Mouse (Mus musculus): ENCODE results near the gene Elf1. TPM values are rescaled to one million over a fixed set of nuclear protein-coding genes. Genes with fewer than 3 reads are reported as not detected.
A peak's percentile ranks its signal among the peaks of the same experiment; 100 is the strongest.
"Not testable (repeated sequence)": the region's sequence is repeated elsewhere in the genome, so short reads cannot be mapped to it uniquely, and the experiment has no call there.

Elf1 gene
- polyA plus RNA-seq, 1 experiment from 2014 or later, result 10.3 TPM

DNA sequence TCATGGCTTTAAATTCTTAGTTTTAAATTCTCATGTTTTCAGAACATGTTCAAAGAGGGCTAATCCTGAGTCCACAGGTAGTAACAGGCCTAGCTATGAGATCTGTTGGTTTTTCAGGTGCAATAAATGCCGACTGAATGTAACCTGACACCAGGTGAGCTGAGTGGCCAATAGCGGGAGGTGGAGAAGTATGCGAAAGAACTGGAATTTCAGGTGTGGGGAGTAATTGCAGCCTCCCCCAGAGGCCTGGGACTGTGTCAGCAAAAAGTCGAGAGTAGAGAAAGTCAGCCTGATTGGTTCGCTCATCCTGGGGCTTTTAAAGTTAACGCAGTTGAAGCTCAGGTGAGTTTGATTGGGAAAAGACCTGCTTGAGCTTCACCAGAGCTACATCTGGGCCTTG is 46.7 kb downstream of the Elf1 start:
- Histone ChIP-seq H3K27me3 (ENCODE audit: insufficient read depth, low read length) (no peaks in the 10 kb centered on the region), H3K36me3 (ENCODE audit: insufficient read depth, low read length) (no peaks in the 10 kb centered on the region), H3K4me3 (ENCODE audit: low read length) (no peak overlapping the region), H3K9me3 (ENCODE audit: low read length) (no peaks in the 10 kb centered on the region), H3K4me1 (ENCODE audit: insufficient read depth, low read length) (0 out of 2 replicates have a peak, but pooled peaks cover 7% of the 10 kb centered on the region), H3K4me2 (replicated peaks; ENCODE audit: low read depth, low read length) (no peak overlapping the region), H3K27ac (ENCODE audit: low read length) (peak overlapping the region; percentile 46; the same call in 1 of the 2 replicates), H3K9ac (replicated peaks; ENCODE audit: low read length) (no peak overlapping the region)
- peak; percentile 96 for ATAC-seq (ENCODE audit: low FRiP score, low TSS enrichment)
- WGBS, result 39% methylated on average over 6 of the region's 6 CpGs

- 76% methylated on average over 10 of the region's 10 CpGs for WGBS
- Histone ChIP-seq H3K9ac (replicated peaks; ENCODE audit: low read length) (no peak overlapping the region), H3K4me3 (ENCODE audit: low read length) (no peak overlapping the region), H3K36me3 (ENCODE audit: insufficient read depth, low read length) (no peaks in the 10 kb centered on the region), H3K9me3 (ENCODE audit: low read length) (no peaks in the 10 kb centered on the region), H3K4me1 (ENCODE audit: insufficient read depth, low read length) (0 out of 2 replicates have a peak, but pooled peaks cover 2% of the 10 kb centered on the region), H3K27me3 (ENCODE audit: insufficient read depth, low read length) (no peaks in the 10 kb centered on the region), H3K4me2 (replicated peaks; ENCODE audit: low read depth, low read length) (no peak overlapping the region), H3K27ac (ENCODE audit: low read length) (no peak overlapping the region)
- ATAC-seq (ENCODE audit: low FRiP score, low TSS enrichment), result no peak
These were observed 48.9 kb downstream of the Elf1 start for GRCm38 (mm10) chr14:79529581-79530554.

DNA sequence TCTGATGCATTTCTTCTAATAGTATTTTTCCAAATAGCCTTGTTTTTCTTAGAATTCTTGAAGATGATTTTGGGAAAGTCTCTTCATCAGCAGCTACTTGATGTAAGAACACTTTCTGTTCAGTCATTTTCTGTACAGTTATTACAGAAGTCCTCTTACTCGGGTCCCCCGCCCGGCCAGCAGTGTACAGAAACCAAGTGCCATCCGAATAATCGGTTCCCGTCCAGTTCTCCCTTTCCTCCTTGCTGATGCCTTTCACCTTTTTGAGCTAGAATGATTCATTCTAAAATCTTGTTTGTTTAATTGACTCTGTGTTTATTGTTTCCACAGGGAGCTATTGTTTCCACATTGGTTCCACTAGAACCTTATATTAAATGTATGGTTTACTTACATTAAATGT is 49.8 kb downstream of the Elf1 start:
- Histone ChIP-seq H3K27ac (ENCODE audit: low read length) (no peak overlapping the region), H3K36me3 (ENCODE audit: insufficient read depth, low read length) (no peaks in the 10 kb centered on the region), H3K4me1 (ENCODE audit: insufficient read depth, low read length) (0 out of 2 replicates have a peak, but pooled peaks cover 2% of the 10 kb centered on the region), H3K4me3 (ENCODE audit: low read length) (no peak overlapping the region), H3K27me3 (ENCODE audit: insufficient read depth, low read length) (no peaks in the 10 kb centered on the region), H3K4me2 (replicated peaks; ENCODE audit: low read depth, low read length) (no peak overlapping the region), H3K9me3 (ENCODE audit: low read length) (no peaks in the 10 kb centered on the region), H3K9ac (replicated peaks; ENCODE audit: low read length) (no peak overlapping the region)
- ATAC-seq (ENCODE audit: low FRiP score, low TSS enrichment), result no peak
- 96% methylated on average over 6 of the region's 6 CpGs for WGBS

GRCm38 (mm10) chr14:79532036-79532776 is 51.2 kb downstream of the Elf1 start:
- H3K9me3 ChIP-seq (ENCODE audit: low read length), result no peaks in the 10 kb centered on the region
- ATAC-seq (ENCODE audit: low FRiP score, low TSS enrichment), result no peak
- H3K27me3 ChIP-seq (ENCODE audit: insufficient read depth, low read length), result no peaks in the 10 kb centered on the region
- H3K4me3 ChIP-seq (ENCODE audit: low read length), result no peak overlapping the region
- WGBS, result 89% methylated on average over 8 of the region's 8 CpGs
- H3K4me1 ChIP-seq (ENCODE audit: insufficient read depth, low read length), result no peaks in the 10 kb centered on the region
- no peak overlapping the region for H3K4me2 ChIP-seq (replicated peaks; ENCODE audit: low read depth, low read length)
- no peak overlapping the region for H3K9ac ChIP-seq (replicated peaks; ENCODE audit: low read length)
- H3K36me3 ChIP-seq (ENCODE audit: insufficient read depth, low read length), result no peaks in the 10 kb centered on the region
- H3K27ac ChIP-seq (ENCODE audit: low read length), result no peak overlapping the region

DNA sequence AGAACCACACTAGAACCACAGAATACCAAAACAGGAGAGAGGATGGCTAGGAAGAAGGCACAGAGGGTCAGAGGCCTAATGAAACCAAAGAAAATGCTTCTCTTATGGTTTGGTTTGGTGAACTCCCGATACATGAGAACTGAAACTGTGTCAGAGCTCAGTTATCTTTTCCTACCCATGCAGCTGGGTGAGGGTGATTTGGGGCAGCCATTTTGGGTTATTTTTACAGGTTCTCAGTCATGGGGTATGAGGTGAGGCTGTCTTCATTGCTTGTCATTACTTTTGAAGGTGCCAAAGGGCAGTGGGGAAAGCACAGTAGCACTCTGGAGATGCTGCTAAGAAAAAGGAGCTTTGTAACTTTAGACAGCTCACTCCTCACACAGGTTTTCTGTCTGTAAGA is 52.4 kb downstream of the Elf1 start:
- H3K4me1 ChIP-seq (ENCODE audit: insufficient read depth, low read length), result no peaks in the 10 kb centered on the region
- H3K4me3 ChIP-seq (ENCODE audit: low read length), result no peak overlapping the region
- no peak overlapping the region for H3K4me2 ChIP-seq (replicated peaks; ENCODE audit: low read depth, low read length)
- no peak overlapping the region for H3K27ac ChIP-seq (ENCODE audit: low read length)
- H3K27me3 ChIP-seq (ENCODE audit: insufficient read depth, low read length), result no peaks in the 10 kb centered on the region
- H3K9me3 ChIP-seq (ENCODE audit: low read length), result no peaks in the 10 kb centered on the region
- no peaks in the 10 kb centered on the region for H3K36me3 ChIP-seq (ENCODE audit: insufficient read depth, low read length)
- ATAC-seq (ENCODE audit: low FRiP score, low TSS enrichment), result no peak
- H3K9ac ChIP-seq (replicated peaks; ENCODE audit: low read length), result no peak overlapping the region
- 79% methylated on average over 1 of the region's 1 CpGs for WGBS

DNA sequence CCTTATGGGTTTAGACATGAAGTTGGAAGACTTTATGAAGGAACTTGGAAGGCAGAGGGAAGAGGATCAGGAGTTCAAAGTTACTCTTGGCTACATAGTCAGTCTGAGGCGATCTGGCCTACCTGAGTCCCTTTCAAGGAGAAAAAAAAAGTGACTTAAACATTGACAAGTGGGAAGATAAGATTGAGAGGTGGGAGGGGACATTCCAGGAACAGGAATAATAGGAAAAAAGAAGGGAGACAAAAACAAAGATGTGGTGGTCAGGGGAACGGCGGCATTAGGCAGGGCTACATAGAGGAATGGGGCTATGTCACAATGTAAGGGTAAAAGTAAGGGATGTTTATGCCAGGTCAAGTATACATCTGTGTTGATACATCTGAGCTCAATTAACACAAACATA is 53.2 kb downstream of the Elf1 start:
- WGBS, result 91% methylated on average over 3 of the region's 3 CpGs
- H3K4me3 ChIP-seq (ENCODE audit: low read length), result no peak overlapping the region
- ATAC-seq (ENCODE audit: low FRiP score, low TSS enrichment), result no peak
- no peaks in the 10 kb centered on the region for H3K36me3 ChIP-seq (ENCODE audit: insufficient read depth, low read length)
- no peaks in the 10 kb centered on the region for H3K27me3 ChIP-seq (ENCODE audit: insufficient read depth, low read length)
- H3K9ac ChIP-seq (replicated peaks; ENCODE audit: low read length), result no peak overlapping the region
- H3K9me3 ChIP-seq (ENCODE audit: low read length), result no peaks in the 10 kb centered on the region
- no peak overlapping the region for H3K4me2 ChIP-seq (replicated peaks; ENCODE audit: low read depth, low read length)
- no peaks in the 10 kb centered on the region for H3K4me1 ChIP-seq (ENCODE audit: insufficient read depth, low read length)
- H3K27ac ChIP-seq (ENCODE audit: low read length), result no peak overlapping the region

- H3K4me3 ChIP-seq (ENCODE audit: low read length); H3K4me1 ChIP-seq (ENCODE audit: insufficient read depth, low read length); H3K4me2 ChIP-seq (replicated peaks; ENCODE audit: low read depth, low read length); H3K9ac ChIP-seq (replicated peaks; ENCODE audit: low read length); H3K36me3 ChIP-seq (ENCODE audit: insufficient read depth, low read length); H3K9me3 ChIP-seq (ENCODE audit: low read length); ATAC-seq (ENCODE audit: low FRiP score, low TSS enrichment); H3K27me3 ChIP-seq (ENCODE audit: insufficient read depth, low read length); H3K27ac ChIP-seq (ENCODE audit: low read length): not testable (repeated sequence)
- 88% methylated on average over 4 of the region's 4 CpGs for WGBS
These were observed 53.7 kb downstream of the Elf1 start for GRCm38 (mm10) chr14:79534656-79535055.

DNA sequence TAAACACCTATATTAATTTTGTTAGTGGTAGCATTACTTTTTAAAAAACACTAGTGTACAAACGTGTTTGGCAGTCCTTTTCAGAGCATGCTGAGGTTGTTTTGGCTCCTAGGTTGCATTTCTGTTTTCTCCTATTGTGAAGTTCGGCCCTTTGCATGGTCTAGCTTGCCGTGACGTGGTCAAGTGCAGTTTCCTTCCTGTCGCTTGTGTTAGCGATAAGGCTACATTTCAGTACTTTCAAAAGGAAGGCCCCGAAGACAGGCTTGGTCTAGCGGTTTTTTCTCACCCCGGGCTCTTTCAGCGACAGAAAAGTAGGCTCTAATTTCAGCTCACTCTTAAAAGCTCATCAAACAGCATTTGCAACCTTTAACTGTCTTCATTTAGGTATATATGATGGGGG is 54.3 kb downstream of the Elf1 start:
- H3K36me3 ChIP-seq (ENCODE audit: insufficient read depth, low read length), result no peaks in the 10 kb centered on the region
- no peaks in the 10 kb centered on the region for H3K27me3 ChIP-seq (ENCODE audit: insufficient read depth, low read length)
- H3K9me3 ChIP-seq (ENCODE audit: low read length), result no peaks in the 10 kb centered on the region
- H3K27ac ChIP-seq (ENCODE audit: low read length), result peak overlapping the region; percentile 60; the same call in 1 of the 2 replicates
- H3K4me1 ChIP-seq (ENCODE audit: insufficient read depth, low read length), result no peaks in the 10 kb centered on the region
- H3K4me3 ChIP-seq (ENCODE audit: low read length), result no peak overlapping the region
- 57% methylated on average over 10 of the region's 10 CpGs for WGBS
- H3K9ac ChIP-seq (replicated peaks; ENCODE audit: low read length), result no peak overlapping the region
- H3K4me2 ChIP-seq (replicated peaks; ENCODE audit: low read depth, low read length), result peak overlapping the region; percentile 34
- no peak for ATAC-seq (ENCODE audit: low FRiP score, low TSS enrichment)

DNA sequence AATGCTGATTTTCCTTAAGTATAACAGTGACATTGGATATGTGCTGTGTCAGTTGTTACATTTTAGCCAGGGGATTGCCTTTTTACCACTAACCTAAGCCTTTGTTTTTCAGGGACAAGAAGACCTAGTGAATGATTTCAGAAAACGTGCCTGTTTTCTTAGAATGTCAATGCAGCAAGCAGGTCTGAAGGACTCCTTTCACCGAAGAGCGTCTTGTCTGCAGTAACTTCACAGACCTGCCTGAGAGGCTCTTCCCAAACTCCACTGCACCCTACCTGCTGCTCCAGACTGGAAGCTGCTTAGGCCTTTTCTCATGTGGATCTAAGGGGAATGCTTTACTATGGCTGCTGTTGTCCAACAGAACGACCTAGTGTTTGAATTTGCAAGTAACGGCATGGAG is 55.0 kb downstream of the Elf1 start:
- Histone ChIP-seq H3K9ac (replicated peaks; ENCODE audit: low read length) (no peak overlapping the region), H3K4me2 (replicated peaks; ENCODE audit: low read depth, low read length) (0 out of 2 replicates have a peak overlapping the region, but pooled peaks have one; percentile 1), H3K27ac (ENCODE audit: low read length) (peak overlapping the region; percentile 60; the same call in 1 of the 2 replicates), H3K27me3 (ENCODE audit: insufficient read depth, low read length) (no peaks in the 10 kb centered on the region), H3K4me1 (ENCODE audit: insufficient read depth, low read length) (no peaks in the 10 kb centered on the region), H3K36me3 (ENCODE audit: insufficient read depth, low read length) (no peaks in the 10 kb centered on the region), H3K9me3 (ENCODE audit: low read length) (no peaks in the 10 kb centered on the region), H3K4me3 (ENCODE audit: low read length) (no peak overlapping the region)
- WGBS, result 69% methylated on average over 5 of the region's 5 CpGs
- ATAC-seq (ENCODE audit: low FRiP score, low TSS enrichment), result no peak

Measured in kidney, embryonic 16.5 days (tissue).